Mouse (Mus musculus) MEL (cell line): ENCODE measurements around the gene Gas7. TPM values are rescaled to one million over a fixed set of nuclear protein-coding genes. Genes with fewer than 3 reads are reported as not detected.

Source experiments
- DNase-seq: peaks from one replicate; pipeline ENCODE4 v3.0.0; 2011; ENCODE audit warnings: low read depth, low spot score
- H3K27ac ChIP-seq: 2 replicates; pipeline ENCODE4 v1.5.1; 2012; ENCODE audit warnings: low read depth, mild to moderate bottlenecking, control low read depth, low read length, moderate library complexity; ENCODE audit not compliant: control insufficient read depth
- H3K27me3 ChIP-seq, 2 experiments: fragments of 150-350 bp in 1 of 2; sonication (generic) in 1 of 2; 2 replicates each; pipeline ENCODE4 v1.6.1; 2012; ENCODE audit warnings: low read length in 2 of 2, mild to moderate bottlenecking in 2 of 2, improper control_type of control experiment in 1 of 2, moderate library complexity in 1 of 2; ENCODE audit not compliant: insufficient read depth in 2 of 2, control insufficient read depth in 1 of 2
- H3K36me3 ChIP-seq, 2 experiments: 2 replicates each; pipeline ENCODE4 v1.6.1; 2012 to 2014; ENCODE audit warnings: low read length in 2 of 2, improper control_type of control experiment in 1 of 2, inconsistent platforms in 1 of 2, mild to moderate bottlenecking in 1 of 2; ENCODE audit not compliant: insufficient read depth in 2 of 2, control insufficient read depth in 1 of 2
- H3K4me1 ChIP-seq, 2 experiments: fragments of 150-350 bp in 1 of 2; sonication (generic) in 1 of 2; 2 replicates each; pipeline ENCODE4 v1.6.1; 2012; ENCODE audit warnings: low read length in 2 of 2, improper control_type of control experiment in 1 of 2, mild to moderate bottlenecking in 1 of 2; ENCODE audit not compliant: insufficient read depth in 2 of 2, control insufficient read depth in 1 of 2
- H3K4me3 ChIP-seq, 2 experiments: fragments of 150-350 bp in 1 of 2; sonication (generic) in 1 of 2; 2 replicates each; pipeline ENCODE4 v1.5.1; 2012; ENCODE audit warnings: low read depth in 2 of 2, low read length in 2 of 2, mild to moderate bottlenecking in 2 of 2, moderate library complexity in 2 of 2, control low read depth in 1 of 2, improper control_type of control experiment in 1 of 2; ENCODE audit not compliant: control insufficient read depth in 1 of 2, insufficient read depth in 1 of 2
- H3K79me2 ChIP-seq: 2 replicates; pipeline ENCODE4 v1.6.1; 2012; ENCODE audit warnings: mild to moderate bottlenecking, low read length, moderate library complexity; ENCODE audit not compliant: control insufficient read depth, poor library complexity, insufficient read depth
- H3K9ac ChIP-seq: 2 replicates; pipeline ENCODE4 v1.6.1; 2012; ENCODE audit warnings: low read depth, mild to moderate bottlenecking, control low read depth, low read length, moderate library complexity; ENCODE audit not compliant: control insufficient read depth, poor library complexity, severe bottlenecking
- H3K9me3 ChIP-seq: fragments of 150-350 bp; sonication (generic); replicated peaks from 2 replicates; pipeline ENCODE4 v1.6.1; 2012; ENCODE audit warnings: mild to moderate bottlenecking, low read length, improper control_type of control experiment, moderate library complexity; ENCODE audit not compliant: insufficient read depth
- CHD2 ChIP-seq: IDR thresholded peaks from 2 replicates; pipeline ENCODE4 v1.6.1; 2011; ENCODE audit warnings: low read length, improper control_type of control experiment
- CTCF ChIP-seq, 3 experiments: IDR thresholded peaks in 2 of 3; conservative IDR thresholded peaks in 1 of 3; 2 replicates each; pipeline ENCODE4 v1.5.1; 2011 to 2012; ENCODE audit warnings: low read length in 3 of 3, low read depth in 2 of 3, mild to moderate bottlenecking in 2 of 3, improper control_type of control experiment in 1 of 3, inconsistent platforms in 1 of 3, mixed read lengths in 1 of 3, moderate library complexity in 1 of 3; ENCODE audit not compliant: control insufficient read depth in 1 of 3, insufficient read depth in 1 of 3, poor library complexity in 1 of 3, severe bottlenecking in 1 of 3
- ELF1 ChIP-seq: IDR thresholded peaks from 2 replicates; pipeline ENCODE4 v1.6.1; 2014; ENCODE audit warnings: low read depth, mild to moderate bottlenecking, inconsistent platforms, low read length, improper control_type of control experiment, moderate library complexity
- EP300 ChIP-seq, 2 experiments: IDR thresholded peaks; 2 replicates each; pipeline ENCODE4 v1.6.1; 2011; ENCODE audit warnings: improper control_type of control experiment in 2 of 2, low read length in 2 of 2, low read depth in 1 of 2, mild to moderate bottlenecking in 1 of 2
- HCFC1 ChIP-seq: IDR thresholded peaks from 2 replicates; pipeline ENCODE4 v1.6.1; 2012; ENCODE audit warnings: low read depth, mild to moderate bottlenecking, inconsistent platforms, low read length, improper control_type of control experiment, moderate library complexity
- MAFK ChIP-seq: IDR thresholded peaks from 2 replicates; pipeline ENCODE4 v1.6.1; 2011; ENCODE audit warnings: low read depth, mild to moderate bottlenecking, low read length, improper control_type of control experiment, borderline replicate concordance
- MYB ChIP-seq: IDR thresholded peaks from 2 replicates; pipeline ENCODE4 v1.6.1; 2011; ENCODE audit warnings: mild to moderate bottlenecking, low read depth, low read length, improper control_type of control experiment
- POLR2AphosphoS2 ChIP-seq: IDR thresholded peaks from 2 replicates; pipeline ENCODE4 v1.6.1; 2011; ENCODE audit warnings: low read length, improper control_type of control experiment
- RAD21 ChIP-seq: IDR thresholded peaks from 2 replicates; pipeline ENCODE4 v1.6.1; 2011; ENCODE audit warnings: mild to moderate bottlenecking, low read depth, low read length, improper control_type of control experiment
- SMC3 ChIP-seq: IDR thresholded peaks from 2 replicates; pipeline ENCODE4 v1.6.1; 2011; ENCODE audit warnings: low read depth, low read length, improper control_type of control experiment
- ZC3H11A ChIP-seq: IDR thresholded peaks from 2 replicates; pipeline ENCODE4 v1.6.1; 2012; ENCODE audit warnings: low read depth, mild to moderate bottlenecking, inconsistent platforms, low read length, improper control_type of control experiment
- ZKSCAN1 ChIP-seq: IDR thresholded peaks from 2 replicates; pipeline ENCODE4 v1.6.1; 2012; ENCODE audit warnings: low read depth, mild to moderate bottlenecking, inconsistent platforms, low read length, improper control_type of control experiment, moderate library complexity
- ZMIZ1 ChIP-seq: IDR thresholded peaks from 2 replicates; pipeline ENCODE4 v1.6.1; 2012; ENCODE audit warnings: low read depth, mild to moderate bottlenecking, inconsistent platforms, low read length, improper control_type of control experiment, moderate library complexity
- ZNF384 ChIP-seq: IDR thresholded peaks from 2 replicates; pipeline ENCODE4 v1.6.1; 2012; ENCODE audit warnings: low read depth, mild to moderate bottlenecking, inconsistent platforms, low read length, improper control_type of control experiment
- polyA plus RNA-seq, 2 experiments: library from polyadenylated mRNA; stranded (reverse) in 1 of 2; unstranded in 1 of 2; fragments of >175 nt in 1 of 2; fragments of >200 nt in 1 of 2; gene quantifications; 2 replicates each; pipeline versions ENCODE4 v1.2.1 to v1.2.4; 2012; ENCODE audit warnings: low replicate concordance in 2 of 2, low read depth in 1 of 2; ENCODE audit not compliant: insufficient read length in 2 of 2, insufficient read depth in 1 of 2, missing spikeins in 1 of 2
- total RNA-seq: library from RNA; depleted of rRNA; stranded (reverse); fragments of 300-350 nt; gene quantifications from 2 replicates; pipeline ENCODE4 v1.2.3, GENCODE M21; 2012

Gene Gas7
- total and polyA plus RNA-seq, 3 experiments, result 0.04 TPM; not detected in 2

DNA sequence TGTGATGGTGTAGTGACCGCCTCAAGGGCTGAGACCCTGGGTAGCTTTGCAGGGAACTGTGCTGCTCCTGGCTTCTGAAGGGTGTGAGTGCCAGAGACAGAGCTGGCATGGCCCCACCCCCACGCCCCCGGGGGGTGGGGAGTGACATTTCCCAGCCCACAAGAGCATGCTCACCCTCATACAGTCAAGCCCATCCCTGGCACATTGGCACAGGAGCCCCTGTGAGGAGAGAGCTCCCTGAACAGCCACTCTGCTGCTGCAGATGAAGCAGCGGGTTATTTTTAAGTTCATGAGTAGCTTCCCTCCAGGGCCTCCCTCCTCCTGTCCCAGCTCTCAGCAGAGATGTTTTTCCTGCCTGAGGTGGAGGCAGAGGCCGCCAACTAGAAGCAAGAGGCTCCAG is 216.9 kb downstream of the Gas7 start:
- Histone ChIP-seq H3K9me3 (no peaks in the 10 kb centered on the region), H3K36me3 (no peaks in the 10 kb centered on the region), H3K27ac (no peak overlapping the region)

DNA sequence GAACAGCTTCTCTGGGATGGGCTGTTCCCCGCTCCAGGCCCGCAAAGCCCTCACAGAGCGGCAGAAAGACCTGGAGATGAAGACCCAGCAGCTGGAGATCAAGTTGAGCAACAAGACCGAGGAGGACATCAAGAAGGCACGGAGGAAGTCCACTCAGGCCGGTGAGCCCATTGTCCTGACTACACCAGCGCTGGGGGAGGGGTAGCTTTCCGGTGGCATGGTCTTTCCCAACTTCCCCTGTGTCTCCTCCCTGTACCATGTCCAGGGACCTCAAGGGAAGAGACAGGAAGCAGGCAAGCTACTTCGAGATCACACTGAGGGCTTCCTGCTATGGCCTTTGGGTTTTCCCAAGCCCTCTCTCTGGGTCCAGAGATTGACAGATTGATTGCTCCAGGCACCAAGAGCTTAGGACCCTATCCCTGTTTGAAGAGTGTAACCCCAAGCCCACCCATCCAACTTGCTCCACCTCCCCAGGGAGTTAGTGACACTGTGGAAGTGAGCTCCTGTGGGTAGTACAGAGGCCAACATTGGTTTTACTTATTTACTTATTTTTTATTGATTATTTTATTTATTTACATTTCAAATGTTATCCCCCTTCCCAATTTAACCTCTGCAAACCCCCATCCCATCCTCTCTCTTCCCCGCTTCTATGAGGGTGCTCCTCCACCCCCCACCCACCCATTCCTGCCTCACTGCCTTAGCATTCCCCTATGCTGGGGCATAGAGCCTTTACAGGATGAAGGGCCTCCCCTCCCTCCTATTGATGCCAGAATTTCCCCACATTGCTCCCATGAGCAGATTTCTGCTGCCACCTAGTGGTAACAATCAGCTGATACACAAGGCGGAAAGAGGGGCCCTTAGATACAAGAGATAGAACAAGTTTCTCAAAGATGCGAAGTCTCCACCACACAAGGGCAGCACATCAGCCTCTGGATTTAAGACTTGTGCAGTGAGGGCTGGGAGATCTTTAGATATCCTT is 220.6 kb downstream of the Gas7 start:
- H3K36me3 ChIP-seq, result no peaks in the 10 kb centered on the region
- no peak overlapping the region for H3K9ac ChIP-seq
- H3K27me3 ChIP-seq, result no peaks in the 10 kb centered on the region
- H3K4me3 ChIP-seq, result no peak overlapping the region
- DNase-seq, result peak; percentile 47
- no peaks in the 10 kb centered on the region; the same call in 1 of the 2 replicates for H3K9me3 ChIP-seq
- no peaks in the 10 kb centered on the region for H3K4me1 ChIP-seq
- H3K79me2 ChIP-seq, result no peaks in the 10 kb centered on the region
- no peak overlapping the region for H3K27ac ChIP-seq
- no peak for TF ChIP-seq POLR2AphosphoS2
- peak; percentile 50 for TF ChIP-seq SMC3
- 0 out of 2 replicates have a peak, but pooled peaks have one; percentile 34 for TF ChIP-seq ZC3H11A
- TF ChIP-seq RAD21, result peak; percentile 61
- peak; percentile 36 to 64 (median 56) for TF ChIP-seq CTCF (IDR thresholded peaks at IDR 0.05 in 2 of 3, conservative IDR thresholded peaks at IDR 0.05 in 1 of 3; ENCODE audit: control insufficient read depth in 1 of 3, insufficient read depth in 1 of 3, low read depth in 2 of 3, low read length in 3 of 3, poor library complexity in 1 of 3, severe bottlenecking in 1 of 3)
- TF ChIP-seq HCFC1, result no peak

More for the DNA sequence above, 216.9 kb downstream of the Gas7 start:
- no peak for DNase-seq
- Histone ChIP-seq H3K4me3 (no peak overlapping the region), H3K9ac (no peak overlapping the region), H3K4me1 (no peaks in the 10 kb centered on the region), H3K27me3 (no peaks in the 10 kb centered on the region), H3K79me2 (no peaks in the 10 kb centered on the region)
- TF ChIP-seq ZNF384 (no peak), ELF1 (no peak), CHD2 (no peak), MYB (no peak), ZKSCAN1 (no peak), MAFK (no peak), EP300 (IDR thresholded peaks at IDR 0.05; ENCODE audit: low read depth in 1 of 2, low read length in 2 of 2) (no peak)

DNA sequence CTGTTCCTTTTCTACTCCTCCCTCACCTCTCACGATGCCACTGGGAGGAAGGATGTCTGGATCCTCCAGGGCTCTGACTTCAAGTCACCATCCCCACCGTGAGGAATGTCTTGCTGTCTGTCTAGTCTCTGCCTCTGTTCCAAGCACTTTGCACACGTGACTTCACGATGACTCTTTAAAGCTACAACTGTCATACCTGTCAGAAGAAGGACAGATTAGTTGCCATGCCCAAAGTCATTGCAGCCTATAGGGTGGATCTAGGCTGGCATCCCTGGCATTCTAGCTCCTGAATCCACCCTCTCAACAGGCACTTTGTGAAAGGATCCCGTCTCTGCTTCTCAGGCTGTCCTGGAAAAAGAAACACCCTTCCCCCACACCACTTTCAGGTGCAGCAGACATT is 224.1 kb downstream of the Gas7 start:
- H3K79me2 ChIP-seq, result no peaks in the 10 kb centered on the region
- H3K36me3 ChIP-seq, result no peaks in the 10 kb centered on the region
- no peaks in the 10 kb centered on the region for H3K4me1 ChIP-seq
- no peak overlapping the region for H3K4me3 ChIP-seq
- no peak overlapping the region for H3K9ac ChIP-seq
- no peaks in the 10 kb centered on the region for H3K27me3 ChIP-seq
- DNase-seq, result no peak
- no peaks in the 10 kb centered on the region; the same call in 1 of the 2 replicates for H3K9me3 ChIP-seq
- no peak overlapping the region for H3K27ac ChIP-seq
- TF ChIP-seq ZMIZ1, result no peak
